Mouse (Mus musculus): Measurements from ENCODE around the gene Chst1.

The Chst1 gene

GRCm38 (mm10) chr2:92599487-92600347, at the start of gene Chst1:
TSS of gene Chst1 (plus strand) at chr2:92599707.
- no peaks in the 10 kb centered on the region for H3K27me3 ChIP-seq (ENCODE audit: control insufficient read depth, insufficient read depth, low read length, poor library complexity, severe bottlenecking)
- no peaks in the 10 kb centered on the region for H3K36me3 ChIP-seq (ENCODE audit: control insufficient read depth, insufficient read depth, low read length, poor library complexity, severe bottlenecking)
- no peak for DNase-seq (ENCODE audit: low read depth, low spot score)

DNA sequence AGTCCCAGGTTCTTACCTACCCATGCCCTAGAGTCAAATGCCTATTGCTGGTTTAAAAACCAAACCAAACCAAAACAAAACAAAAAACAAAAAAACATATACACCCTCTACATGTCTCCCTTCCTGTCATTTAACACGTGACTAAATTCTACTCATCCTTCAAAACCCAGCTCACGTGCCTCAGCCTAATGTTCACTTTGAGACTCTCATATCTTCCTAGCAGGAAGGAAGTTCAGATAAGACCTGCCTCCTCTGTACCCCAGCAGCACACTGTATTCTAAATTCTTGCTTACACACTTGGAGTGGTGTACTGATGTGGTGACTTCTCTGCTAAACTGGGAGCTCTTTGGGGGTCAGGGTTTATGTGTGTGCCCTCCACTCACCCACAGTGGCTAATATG, 49.5 kb upstream of the Chst1 start:
- Histone ChIP-seq H3K27me3 (ENCODE audit: control insufficient read depth, insufficient read depth, low read length, poor library complexity, severe bottlenecking) (no peaks in the 10 kb centered on the region), H3K36me3 (ENCODE audit: control insufficient read depth, insufficient read depth, low read length, poor library complexity, severe bottlenecking) (no peaks in the 10 kb centered on the region)
- no peak for DNase-seq (ENCODE audit: low read depth, low spot score)

DNA sequence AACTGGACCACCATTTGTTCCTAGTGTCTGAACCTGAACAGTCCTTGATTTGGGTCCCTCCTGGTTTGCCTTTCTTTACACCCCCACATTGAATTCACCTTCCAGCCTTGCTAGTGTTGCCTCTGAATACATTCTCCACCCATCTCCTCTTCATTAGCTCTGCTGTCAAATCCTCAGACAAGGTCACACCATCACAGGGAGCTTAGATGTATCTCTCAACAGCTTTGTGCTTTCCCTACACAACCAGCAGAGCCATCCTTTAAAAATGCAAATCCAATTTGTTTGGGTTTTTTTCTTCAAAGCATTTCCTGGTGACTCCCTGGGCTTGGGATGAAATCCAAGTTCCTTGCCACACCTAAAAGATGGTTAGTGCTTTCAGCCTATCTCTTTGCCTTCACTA, 45.0 kb upstream of the Chst1 start:
- Histone ChIP-seq H3K36me3 (ENCODE audit: control insufficient read depth, insufficient read depth, low read length, poor library complexity, severe bottlenecking) (no peaks in the 10 kb centered on the region), H3K27me3 (ENCODE audit: control insufficient read depth, insufficient read depth, low read length, poor library complexity, severe bottlenecking) (no peaks in the 10 kb centered on the region)
- no peak for DNase-seq (ENCODE audit: low read depth, low spot score)

DNA sequence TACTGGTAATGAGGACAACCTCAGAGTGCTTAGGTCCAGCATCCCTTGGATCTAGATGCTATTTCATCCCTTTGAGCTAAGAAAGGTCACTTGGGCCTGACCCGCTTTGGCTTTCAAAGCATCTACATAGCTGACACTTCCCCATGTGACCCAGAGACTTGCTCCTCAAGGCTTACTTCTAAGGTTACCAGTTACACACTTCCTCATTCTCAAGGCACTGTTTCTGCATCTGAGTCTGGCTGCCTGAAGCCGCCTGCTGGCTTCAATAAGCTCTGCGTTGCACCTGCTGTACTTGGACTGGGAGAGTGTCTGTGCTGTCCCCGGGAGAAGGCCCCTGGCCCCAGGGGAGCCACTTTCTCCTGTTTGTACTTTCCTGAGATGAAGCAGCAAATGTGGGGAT, 36.6 kb upstream of the Chst1 start:
- H3K36me3 ChIP-seq (ENCODE audit: control insufficient read depth, insufficient read depth, low read length, poor library complexity, severe bottlenecking), result no peaks in the 10 kb centered on the region
- peak; percentile 20 for DNase-seq (ENCODE audit: low read depth, low spot score)
- no peaks in the 10 kb centered on the region; the same call in 1 of the 2 replicates for H3K27me3 ChIP-seq (ENCODE audit: control insufficient read depth, insufficient read depth, low read length, poor library complexity, severe bottlenecking)

GRCm38 (mm10) chr2:92570623-92571022, 28.9 kb upstream of the Chst1 start:
- Histone ChIP-seq H3K27me3 (ENCODE audit: control insufficient read depth, insufficient read depth, low read length, poor library complexity, severe bottlenecking) (no peaks in the 10 kb centered on the region), H3K36me3 (ENCODE audit: control insufficient read depth, insufficient read depth, low read length, poor library complexity, severe bottlenecking) (no peaks in the 10 kb centered on the region)
- no peak for DNase-seq (ENCODE audit: low read depth, low spot score)

- no peak for DNase-seq (ENCODE audit: low read depth, low spot score)
- no peaks in the 10 kb centered on the region for H3K36me3 ChIP-seq (ENCODE audit: control insufficient read depth, insufficient read depth, low read length, poor library complexity, severe bottlenecking)
- no peaks in the 10 kb centered on the region for H3K27me3 ChIP-seq (ENCODE audit: control insufficient read depth, insufficient read depth, low read length, poor library complexity, severe bottlenecking)
Measured at GRCm38 (mm10) chr2:92577824-92578223, 21.7 kb upstream of the Chst1 start.

DNA sequence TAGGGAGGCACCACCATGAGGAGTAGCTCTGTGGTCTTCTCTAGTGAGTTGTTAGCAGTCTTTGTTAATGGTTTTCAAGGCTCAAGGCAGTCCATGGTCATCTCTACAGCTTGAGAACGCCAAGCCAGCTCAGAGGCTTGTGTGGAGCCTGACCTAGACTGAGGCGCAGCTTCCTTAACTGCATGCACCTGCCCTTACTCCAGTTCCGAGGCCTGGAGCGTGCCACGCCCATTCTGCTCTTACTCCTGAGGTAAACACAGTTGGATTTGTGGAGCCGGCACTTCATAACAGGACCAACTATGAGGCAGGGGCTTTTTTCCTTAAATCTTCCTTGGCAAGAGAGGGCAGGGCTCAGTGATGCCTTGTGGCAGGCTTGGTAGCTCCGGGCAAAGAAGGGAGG, 18.2 kb upstream of the Chst1 start:
- DNase-seq (ENCODE audit: low read depth, low spot score), result no peak
- H3K36me3 ChIP-seq (ENCODE audit: control insufficient read depth, insufficient read depth, low read length, poor library complexity, severe bottlenecking), result no peaks in the 10 kb centered on the region
- no peaks in the 10 kb centered on the region for H3K27me3 ChIP-seq (ENCODE audit: control insufficient read depth, insufficient read depth, low read length, poor library complexity, severe bottlenecking)

GRCm38 (mm10) chr2:92582596-92582995, 16.9 kb upstream of the Chst1 start:
- Histone ChIP-seq H3K36me3 (ENCODE audit: control insufficient read depth, insufficient read depth, low read length, poor library complexity, severe bottlenecking) (no peaks in the 10 kb centered on the region), H3K27me3 (ENCODE audit: control insufficient read depth, insufficient read depth, low read length, poor library complexity, severe bottlenecking) (no peaks in the 10 kb centered on the region)
- DNase-seq (ENCODE audit: low read depth, low spot score), result no peak

- DNase-seq (ENCODE audit: low read depth, low spot score), result no peak
- Histone ChIP-seq H3K27me3 (ENCODE audit: control insufficient read depth, insufficient read depth, low read length, poor library complexity, severe bottlenecking) (no peaks in the 10 kb centered on the region), H3K36me3 (ENCODE audit: control insufficient read depth, insufficient read depth, low read length, poor library complexity, severe bottlenecking) (no peaks in the 10 kb centered on the region)
Measured at GRCm38 (mm10) chr2:92587806-92588205, 11.7 kb upstream of the Chst1 start.

GRCm38 (mm10) chr2:92594929-92595730, 4.4 kb upstream of the Chst1 start:
- DNase-seq (ENCODE audit: low read depth, low spot score), result no peak
- H3K36me3 ChIP-seq (ENCODE audit: control insufficient read depth, insufficient read depth, low read length, poor library complexity, severe bottlenecking), result no peaks in the 10 kb centered on the region
- no peaks in the 10 kb centered on the region for H3K27me3 ChIP-seq (ENCODE audit: control insufficient read depth, insufficient read depth, low read length, poor library complexity, severe bottlenecking)

GRCm38 (mm10) chr2:92597291-92597690, 2.2 kb upstream of the Chst1 start:
- no peak for DNase-seq (ENCODE audit: low read depth, low spot score)
- Histone ChIP-seq H3K36me3 (ENCODE audit: control insufficient read depth, insufficient read depth, low read length, poor library complexity, severe bottlenecking) (no peaks in the 10 kb centered on the region), H3K27me3 (ENCODE audit: control insufficient read depth, insufficient read depth, low read length, poor library complexity, severe bottlenecking) (no peaks in the 10 kb centered on the region)

DNA sequence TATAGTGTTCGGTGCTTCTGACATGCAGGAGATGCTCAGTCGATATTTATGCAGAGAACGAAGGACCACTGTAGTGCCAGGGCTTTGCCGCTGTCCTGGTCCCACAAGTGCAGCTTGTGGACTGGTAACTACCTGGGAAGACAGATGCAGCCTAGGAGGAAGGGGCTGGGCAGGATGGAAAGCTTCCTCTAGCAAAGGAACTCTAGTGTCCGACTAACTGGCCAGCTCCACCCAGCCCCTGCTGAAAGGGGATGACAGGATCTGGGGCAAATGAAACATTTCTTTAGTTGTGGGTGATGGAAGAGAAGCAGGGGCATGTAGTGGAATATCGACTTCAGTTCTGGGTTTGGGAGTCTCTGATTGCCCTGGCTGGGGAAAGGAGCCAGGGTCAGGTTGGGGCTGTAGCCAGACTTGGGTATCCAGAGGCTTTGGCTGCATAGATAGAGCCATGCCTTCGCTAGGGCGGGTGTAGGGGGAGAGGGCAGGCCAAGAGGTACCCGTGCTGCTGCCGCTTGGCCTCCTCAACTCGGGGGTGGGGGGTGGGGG, 493 bp upstream of the Chst1 start:
- Histone ChIP-seq H3K36me3 (ENCODE audit: control insufficient read depth, insufficient read depth, low read length, poor library complexity, severe bottlenecking) (no peaks in the 10 kb centered on the region), H3K27me3 (ENCODE audit: control insufficient read depth, insufficient read depth, low read length, poor library complexity, severe bottlenecking) (no peaks in the 10 kb centered on the region)
- DNase-seq (ENCODE audit: low read depth, low spot score), result no peak

DNA sequence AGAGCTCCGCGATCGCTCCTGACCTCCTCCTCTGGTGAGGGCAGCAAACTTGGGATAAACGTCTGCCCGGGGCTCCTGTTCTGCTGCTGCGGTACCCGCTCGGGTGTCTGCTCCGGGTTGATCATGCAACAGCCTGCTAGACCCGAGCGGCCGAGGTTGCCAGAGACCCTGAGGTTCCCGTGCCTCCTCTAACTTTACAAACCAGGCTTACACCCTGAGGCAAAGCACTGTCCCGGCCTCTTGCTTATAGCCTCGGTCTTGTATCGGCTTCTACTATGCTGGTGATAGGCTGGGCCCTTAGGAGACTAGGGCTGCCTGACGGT, 802 bp downstream of the Chst1 start:
- H3K27me3 ChIP-seq (ENCODE audit: control insufficient read depth, insufficient read depth, low read length, poor library complexity, severe bottlenecking), result no peaks in the 10 kb centered on the region
- no peak for DNase-seq (ENCODE audit: low read depth, low spot score)
- no peaks in the 10 kb centered on the region for H3K36me3 ChIP-seq (ENCODE audit: control insufficient read depth, insufficient read depth, low read length, poor library complexity, severe bottlenecking)

- H3K36me3 ChIP-seq (ENCODE audit: control insufficient read depth, insufficient read depth, low read length, poor library complexity, severe bottlenecking), result no peaks in the 10 kb centered on the region
- no peaks in the 10 kb centered on the region for H3K27me3 ChIP-seq (ENCODE audit: control insufficient read depth, insufficient read depth, low read length, poor library complexity, severe bottlenecking)
- DNase-seq (ENCODE audit: low read depth, low spot score), result no peak
Measured at GRCm38 (mm10) chr2:92601246-92601645, 1.7 kb downstream of the Chst1 start.

- no peak for DNase-seq (ENCODE audit: low read depth, low spot score)
Measured at GRCm38 (mm10) chr2:92602073-92602472, 2.6 kb downstream of the Chst1 start.

More at GRCm38 (mm10) chr2:92602073-92602472, 2.6 kb downstream of the Chst1 start:
- no peaks in the 10 kb centered on the region for H3K27me3 ChIP-seq (ENCODE audit: control insufficient read depth, insufficient read depth, low read length, poor library complexity, severe bottlenecking)
- no peaks in the 10 kb centered on the region for H3K36me3 ChIP-seq (ENCODE audit: control insufficient read depth, insufficient read depth, low read length, poor library complexity, severe bottlenecking)

All from splenic B cell, adult 2 months (primary cell).